Mouse (Mus musculus) C2C12 (cell line): Measurements from ENCODE around the gene Pfas. TPM values are rescaled to one million over a fixed set of nuclear protein-coding genes. Genes with fewer than 3 reads are reported as not detected.

Source experiments
- H3K27me3 ChIP-seq: one replicate; pipeline ENCODE4 v1.6.1; 2011; ENCODE audit not compliant: control insufficient read depth, insufficient read depth, insufficient read length
- H3K36me3 ChIP-seq: one replicate; pipeline ENCODE4 v1.6.1; 2011; ENCODE audit not compliant: control insufficient read depth, insufficient read depth
- H3K4me3 ChIP-seq: one replicate; pipeline ENCODE4 v1.5.1; 2011; ENCODE audit warnings: mild to moderate bottlenecking, control low read depth; ENCODE audit not compliant: poor library complexity, insufficient read depth, severe bottlenecking
- H3K79me2 ChIP-seq: one replicate; pipeline ENCODE4 v1.6.1; 2011; ENCODE audit not compliant: control insufficient read depth, insufficient read depth
- H3K79me3 ChIP-seq: one replicate; pipeline ENCODE4 v1.6.1; 2011; ENCODE audit warnings: low read depth, control low read depth
- H3ac ChIP-seq: one replicate; pipeline ENCODE3; 2011; ENCODE audit warnings: low read depth; ENCODE audit not compliant: control insufficient read depth, insufficient read length
- CEBPB ChIP-seq: IDR thresholded peaks from one replicate; pipeline ENCODE4 v1.6.1; 2011; ENCODE audit warnings: low read depth, mild to moderate bottlenecking, control low read depth, moderate library complexity
- CTCF ChIP-seq: IDR thresholded peaks from one replicate; pipeline ENCODE4 v1.5.1; 2011; ENCODE audit not compliant: control insufficient read depth, insufficient read depth, insufficient read length
- FOSL1 ChIP-seq: IDR thresholded peaks from one replicate; pipeline ENCODE4 v1.8.0; 2011; ENCODE audit warnings: mild to moderate bottlenecking, low read length; ENCODE audit not compliant: poor library complexity, insufficient read depth, severe bottlenecking
- MAX ChIP-seq: IDR thresholded peaks from one replicate; pipeline ENCODE4 v1.6.1; 2011; ENCODE audit warnings: mild to moderate bottlenecking, control low read depth
- MYOD1 ChIP-seq: IDR thresholded peaks from one replicate; pipeline ENCODE4 v1.6.1; 2011; ENCODE audit warnings: low read depth; ENCODE audit not compliant: control insufficient read depth, insufficient read length
- MYOG ChIP-seq: IDR thresholded peaks from one replicate; pipeline ENCODE4 v1.6.1; 2011; ENCODE audit not compliant: control insufficient read depth, insufficient read length; ENCODE audit errors: extremely low read depth
- USF1 ChIP-seq: IDR thresholded peaks from one replicate; pipeline ENCODE4 v1.6.1; 2011; ENCODE audit warnings: low read depth, mild to moderate bottlenecking, control low read depth, moderate library complexity
- polyA plus RNA-seq: library from polyadenylated mRNA; unstranded; fragments of >200 nt; fragmentation: generic; extraction: Trizol; gene quantifications from one replicate; pipeline ENCODE4 v1.2.1, GENCODE M21; 2012; ENCODE audit warnings: missing spikeins

The Pfas gene
- polyA plus RNA-seq, 1 experiment: 22.2 TPM

GRCm38 (mm10) chr11:68953903-68954302, 54.4 kb downstream of the Pfas start:
- Histone ChIP-seq H3K79me2 (no peaks in the 10 kb centered on the region), H3K27me3 (no peaks in the 10 kb centered on the region), H3K79me3 (no peaks in the 10 kb centered on the region), H3K36me3 (no peaks in the 10 kb centered on the region), H3ac (no peak overlapping the region), H3K4me3 (no peak overlapping the region)
- TF ChIP-seq MYOG (no peak), CEBPB (no peak), FOSL1 (no peak), MYOD1 (no peak), USF1 (no peak), MAX (no peak), CTCF (no peak)

GRCm38 (mm10) chr11:68947542-68947993, 60.7 kb downstream of the Pfas start:
- Histone ChIP-seq H3K79me2 (no peaks in the 10 kb centered on the region), H3K36me3 (no peaks in the 10 kb centered on the region), H3K27me3 (no peaks in the 10 kb centered on the region), H3K4me3 (no peak overlapping the region), H3K79me3 (no peaks in the 10 kb centered on the region), H3ac (no peak overlapping the region)
- TF ChIP-seq MYOD1 (no peak), MYOG (no peak), CTCF (no peak), CEBPB (no peak), USF1 (no peak), MAX (no peak), FOSL1 (no peak)

GRCm38 (mm10) chr11:68946806-68947440, 61.3 kb downstream of the Pfas start:
- Histone ChIP-seq H3K79me2 (no peaks in the 10 kb centered on the region), H3K27me3 (no peaks in the 10 kb centered on the region), H3K79me3 (no peaks in the 10 kb centered on the region), H3K36me3 (no peaks in the 10 kb centered on the region), H3K4me3 (no peak overlapping the region), H3ac (peak overlapping the region; percentile 70)
- no peak for TF ChIP-seq MYOD1
- TF ChIP-seq MAX: no peak
- no peak for TF ChIP-seq USF1
- no peak for TF ChIP-seq CTCF
- TF ChIP-seq FOSL1: peak; percentile 14
- no peak for TF ChIP-seq CEBPB
- no peak for TF ChIP-seq MYOG

GRCm38 (mm10) chr11:68946001-68946400, 62.3 kb downstream of the Pfas start:
- H3K79me2 ChIP-seq: no peaks in the 10 kb centered on the region
- no peak overlapping the region for H3K4me3 ChIP-seq
- H3K36me3 ChIP-seq: no peaks in the 10 kb centered on the region
- H3K27me3 ChIP-seq: no peaks in the 10 kb centered on the region
- H3ac ChIP-seq: no peak overlapping the region
- no peaks in the 10 kb centered on the region for H3K79me3 ChIP-seq
- no peak for TF ChIP-seq USF1
- TF ChIP-seq MYOG: no peak
- TF ChIP-seq MYOD1: no peak
- no peak for TF ChIP-seq FOSL1
- no peak for TF ChIP-seq CTCF
- no peak for TF ChIP-seq CEBPB
- TF ChIP-seq MAX: no peak

GRCm38 (mm10) chr11:68945245-68945644, 63.0 kb downstream of the Pfas start:
- Histone ChIP-seq H3K36me3 (no peaks in the 10 kb centered on the region), H3K27me3 (no peaks in the 10 kb centered on the region), H3ac (no peak overlapping the region), H3K4me3 (no peak overlapping the region), H3K79me2 (no peaks in the 10 kb centered on the region), H3K79me3 (no peaks in the 10 kb centered on the region)
- TF ChIP-seq CEBPB: no peak
- no peak for TF ChIP-seq MYOG
- no peak for TF ChIP-seq FOSL1
- no peak for TF ChIP-seq USF1

GRCm38 (mm10) chr11:68942731-68943130, 65.5 kb downstream of the Pfas start:
- Histone ChIP-seq H3K27me3 (no peaks in the 10 kb centered on the region), H3K79me2 (no peaks in the 10 kb centered on the region), H3K36me3 (no peaks in the 10 kb centered on the region), H3K79me3 (no peaks in the 10 kb centered on the region), H3ac (no peak overlapping the region), H3K4me3 (no peak overlapping the region)
- TF ChIP-seq CEBPB: no peak
- no peak for TF ChIP-seq MYOG
- no peak for TF ChIP-seq CTCF
- no peak for TF ChIP-seq MAX
- TF ChIP-seq MYOD1: no peak
- no peak for TF ChIP-seq USF1
- TF ChIP-seq FOSL1: no peak
